Mouse (Mus musculus): ENCODE data around the gene Acot7. TPM values are rescaled to one million over a fixed set of nuclear protein-coding genes. Genes with fewer than 3 reads are reported as not detected.

Gene Acot7
- polyA plus RNA-seq, 1 experiment: 244 TPM

DNA sequence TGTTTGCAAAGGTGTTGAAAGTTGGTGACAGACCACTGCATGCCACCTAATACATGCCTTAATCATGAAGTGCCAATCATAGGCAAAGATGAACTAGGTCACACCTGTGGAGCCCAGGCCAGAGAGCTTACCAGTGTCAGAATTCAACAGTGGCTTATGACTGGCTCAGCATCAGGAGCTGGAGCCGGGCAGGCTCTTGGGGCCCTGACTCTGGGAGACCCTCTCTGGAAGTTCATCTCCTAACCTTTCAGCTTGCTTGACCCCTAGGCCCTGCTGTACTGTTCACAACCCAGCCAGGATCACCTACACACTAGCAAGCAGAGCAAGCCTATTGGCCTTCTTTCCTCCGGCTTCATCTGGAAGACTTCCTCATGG lies 41.1 kb upstream of the Acot7 start:
- no peak for DNase-seq (ENCODE audit: low read depth)
- TF ChIP-seq CTCF (IDR thresholded peaks at IDR 0.05; ENCODE audit: borderline replicate concordance, extremely low read depth, insufficient read depth, insufficient read length) (no peak), POLR2A (IDR thresholded peaks at IDR 0.05; ENCODE audit: borderline replicate concordance, extremely low read depth, insufficient read depth, insufficient read length, poor library complexity, severe bottlenecking) (no peak)

DNA sequence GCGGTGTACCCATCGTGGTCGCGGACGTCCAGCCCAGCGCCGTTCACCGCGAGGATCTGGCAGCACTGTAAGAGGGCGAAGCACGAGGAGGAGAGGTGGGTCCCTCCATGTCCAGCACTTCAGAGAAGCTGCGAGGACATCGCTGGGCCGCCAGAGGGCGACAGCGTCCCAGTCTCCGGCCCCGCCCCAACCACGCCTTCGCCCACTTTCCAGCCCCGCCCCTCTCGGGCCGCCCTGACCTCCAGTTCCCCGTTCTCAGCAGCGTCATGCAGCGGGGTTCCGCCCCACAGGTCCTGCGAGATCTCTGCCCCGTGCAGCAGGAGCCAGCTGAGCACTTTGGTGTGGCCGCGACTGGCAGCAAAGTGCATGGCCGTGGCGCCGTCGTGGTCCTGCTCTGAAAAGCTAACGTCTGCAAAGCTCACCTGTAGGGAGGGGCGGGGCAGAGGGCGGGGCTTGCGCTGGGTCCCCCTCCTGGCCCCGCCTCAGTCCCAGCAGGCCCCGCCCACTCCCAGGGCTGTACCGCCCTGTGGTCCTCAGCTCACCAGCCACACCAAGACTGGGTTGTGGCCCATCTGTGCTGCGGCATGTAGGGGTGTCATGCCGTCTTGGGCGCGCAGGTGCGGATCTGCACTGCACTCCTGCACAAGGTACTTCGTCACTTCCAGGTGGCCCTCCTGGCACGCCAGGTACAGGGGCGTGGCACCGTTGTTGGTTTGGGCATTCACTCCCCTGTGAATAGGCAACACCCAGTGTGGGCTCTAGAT lies 39.3 kb upstream of the Acot7 start:
- DNase-seq (ENCODE audit: low read depth): peak; percentile 78
- TF ChIP-seq CTCF (IDR thresholded peaks at IDR 0.05; ENCODE audit: borderline replicate concordance, extremely low read depth, insufficient read depth, insufficient read length): peak; percentile 88
- no peak for TF ChIP-seq POLR2A (IDR thresholded peaks at IDR 0.05; ENCODE audit: borderline replicate concordance, extremely low read depth, insufficient read depth, insufficient read length, poor library complexity, severe bottlenecking)

DNA sequence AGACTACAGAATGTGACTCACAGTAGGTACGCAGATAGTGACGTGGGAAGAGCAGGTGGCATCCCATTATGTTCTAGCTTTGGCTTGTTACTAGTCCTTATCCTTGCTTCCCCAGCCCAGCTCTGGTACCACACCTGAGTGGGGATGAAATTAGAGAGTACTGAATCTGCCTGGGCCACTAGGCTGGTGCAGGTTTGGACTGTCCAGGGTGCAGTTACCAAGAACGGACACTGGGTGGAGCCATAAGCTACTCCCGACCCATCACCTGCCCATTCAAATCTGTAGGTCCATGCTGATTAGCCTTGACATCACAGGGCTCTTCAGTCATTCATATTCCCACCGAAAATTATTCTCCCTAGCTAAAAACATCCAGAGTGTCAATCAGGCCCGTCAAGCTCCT lies 37.5 kb upstream of the Acot7 start:
- DNase-seq (ENCODE audit: low read depth): no peak
- TF ChIP-seq CTCF (IDR thresholded peaks at IDR 0.05; ENCODE audit: borderline replicate concordance, extremely low read depth, insufficient read depth, insufficient read length): peak; percentile 73
- TF ChIP-seq POLR2A (IDR thresholded peaks at IDR 0.05; ENCODE audit: borderline replicate concordance, extremely low read depth, insufficient read depth, insufficient read length, poor library complexity, severe bottlenecking): no peak

DNA sequence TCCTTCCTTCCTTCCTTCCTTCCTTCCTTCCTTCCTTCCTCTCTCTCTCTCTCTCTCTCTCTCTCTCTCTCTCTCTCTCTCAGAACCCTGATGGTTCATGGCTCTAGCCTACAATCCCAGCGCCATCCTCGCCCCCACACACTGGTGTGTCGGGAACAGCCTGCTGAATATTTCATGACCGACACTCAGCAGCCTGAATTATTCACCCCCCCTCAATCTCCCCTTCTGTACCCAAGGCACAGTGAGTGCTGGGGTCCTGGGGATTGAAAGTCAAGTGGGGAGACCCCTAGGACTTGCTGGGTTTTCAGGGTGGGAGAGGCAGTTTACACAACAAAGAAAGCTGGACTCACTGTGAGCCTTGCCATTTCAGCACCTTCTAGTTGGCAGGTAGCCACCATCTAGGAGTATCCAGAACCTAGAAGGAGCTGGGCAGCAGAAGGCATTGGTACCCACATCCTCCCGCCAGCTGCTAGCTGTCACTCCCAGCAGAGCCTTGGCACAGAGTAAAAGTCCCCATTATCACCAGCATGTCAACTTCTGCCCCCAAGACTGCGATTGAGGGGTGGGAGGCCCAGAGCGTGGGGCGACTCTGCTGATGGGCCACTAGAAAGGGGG lies 36.3 kb upstream of the Acot7 start:
- no peak for TF ChIP-seq POLR2A (IDR thresholded peaks at IDR 0.05; ENCODE audit: borderline replicate concordance, extremely low read depth, insufficient read depth, insufficient read length, poor library complexity, severe bottlenecking)
- no peak for TF ChIP-seq CTCF (IDR thresholded peaks at IDR 0.05; ENCODE audit: borderline replicate concordance, extremely low read depth, insufficient read depth, insufficient read length)
- DNase-seq (ENCODE audit: low read depth): peak; percentile 50

DNA sequence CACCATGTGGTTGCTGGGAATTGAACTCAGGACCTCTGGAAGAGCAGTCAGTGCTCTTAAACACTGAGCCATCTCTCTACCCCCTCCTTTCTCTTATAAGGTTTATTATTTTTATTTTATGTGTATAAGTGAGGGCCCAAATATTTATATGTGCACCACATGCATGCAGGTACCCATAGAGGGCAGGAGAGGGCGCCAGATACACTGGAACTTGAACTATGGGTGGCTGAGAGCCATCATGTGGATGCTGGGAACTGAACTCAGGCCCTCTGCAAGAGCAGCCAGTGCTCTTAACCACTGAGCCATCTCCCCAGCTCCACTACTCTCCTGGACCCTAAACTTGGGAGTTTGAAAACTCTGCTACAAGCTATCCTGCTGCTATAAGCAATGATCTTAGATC lies 34.3 kb upstream of the Acot7 start:
- no peak for TF ChIP-seq POLR2A (IDR thresholded peaks at IDR 0.05; ENCODE audit: borderline replicate concordance, extremely low read depth, insufficient read depth, insufficient read length, poor library complexity, severe bottlenecking)
- peak; percentile 15; the same call in 1 of the 2 replicates for TF ChIP-seq CTCF (IDR thresholded peaks at IDR 0.05; ENCODE audit: borderline replicate concordance, extremely low read depth, insufficient read depth, insufficient read length)
- no peak for DNase-seq (ENCODE audit: low read depth)

DNA sequence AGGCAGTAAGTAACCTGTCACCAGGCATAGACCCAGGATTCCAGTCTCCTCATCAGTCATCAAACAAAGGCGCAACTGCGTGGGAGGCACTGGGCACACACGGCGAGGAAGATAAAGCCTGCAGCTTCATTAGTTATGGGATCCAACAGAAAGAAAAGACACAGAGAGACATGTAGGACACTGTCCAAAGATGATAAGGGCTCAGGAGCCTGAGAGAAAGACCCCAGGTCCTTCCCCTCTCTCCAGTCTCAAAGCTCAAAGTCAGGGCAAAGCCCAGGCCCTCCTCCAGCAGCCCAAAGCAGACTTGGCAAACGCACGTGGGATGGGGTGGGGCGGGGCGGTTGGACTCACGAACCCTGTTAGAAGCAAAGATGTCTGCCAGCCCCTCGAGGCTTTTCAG lies 32.5 kb upstream of the Acot7 start:
- no peak for TF ChIP-seq CTCF (IDR thresholded peaks at IDR 0.05; ENCODE audit: borderline replicate concordance, extremely low read depth, insufficient read depth, insufficient read length)
- TF ChIP-seq POLR2A (IDR thresholded peaks at IDR 0.05; ENCODE audit: borderline replicate concordance, extremely low read depth, insufficient read depth, insufficient read length, poor library complexity, severe bottlenecking): no peak
- no peak for DNase-seq (ENCODE audit: low read depth)

DNA sequence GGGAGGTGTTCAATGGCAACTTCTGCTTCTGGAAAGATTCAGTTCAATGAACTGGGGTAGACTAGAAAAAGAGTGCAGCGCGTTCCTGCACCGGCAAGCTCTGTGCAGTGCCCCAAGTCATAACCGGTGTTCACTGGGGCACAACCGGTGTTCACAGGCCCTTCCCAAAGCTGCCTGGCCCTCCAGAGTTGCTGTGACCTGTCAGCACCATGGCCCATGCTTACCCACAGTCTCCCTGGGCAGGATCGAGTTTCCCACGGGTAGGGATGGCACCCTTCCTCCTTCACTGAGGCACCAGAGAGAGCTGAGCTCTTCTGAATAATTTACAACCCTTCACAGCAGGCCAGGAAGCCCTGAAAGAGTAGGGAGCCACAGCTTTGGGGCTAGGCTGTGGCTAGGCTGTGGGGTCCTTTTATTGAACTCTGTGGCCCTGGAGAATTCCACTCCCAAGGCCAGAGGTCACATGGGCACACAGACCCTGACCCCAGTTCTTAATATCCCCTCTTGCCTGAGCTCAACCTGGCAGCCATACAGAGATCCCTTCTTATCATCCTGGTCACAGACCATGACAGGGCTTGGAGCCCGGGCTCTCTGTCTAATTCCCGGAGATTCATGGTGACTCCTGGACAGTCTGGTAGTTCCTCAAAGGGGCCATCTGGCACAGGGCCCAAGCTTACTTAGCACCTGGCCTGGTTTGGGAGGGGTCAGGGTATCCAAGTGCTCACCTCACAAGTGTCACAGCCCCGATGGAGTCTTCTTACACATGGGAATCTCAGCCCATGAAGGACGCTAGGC lies 31.7 kb upstream of the Acot7 start:
- TF ChIP-seq POLR2A (IDR thresholded peaks at IDR 0.05; ENCODE audit: borderline replicate concordance, extremely low read depth, insufficient read depth, insufficient read length, poor library complexity, severe bottlenecking) (no peak), CTCF (IDR thresholded peaks at IDR 0.05; ENCODE audit: borderline replicate concordance, extremely low read depth, insufficient read depth, insufficient read length) (no peak)
- no peak for DNase-seq (ENCODE audit: low read depth)

DNA sequence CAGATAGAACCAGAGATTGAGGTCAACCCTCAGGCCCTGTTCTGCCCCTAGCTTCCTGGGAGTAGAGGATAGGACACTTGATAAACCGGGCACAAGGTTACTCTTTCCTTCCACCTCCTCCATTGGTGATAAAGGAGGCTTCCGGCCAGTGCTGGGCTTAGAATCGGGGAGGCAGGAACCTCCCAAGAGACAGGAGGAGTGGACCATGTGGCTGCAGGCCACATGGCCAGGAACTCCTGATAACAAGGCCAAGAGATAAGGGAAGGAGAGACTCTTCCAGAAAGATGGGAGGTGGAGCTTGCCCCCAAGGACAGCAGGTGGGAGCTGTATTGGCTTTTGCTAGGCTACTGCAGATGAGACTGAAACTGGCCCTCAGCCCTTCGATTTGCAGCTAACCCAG lies 27.4 kb upstream of the Acot7 start:
- DNase-seq (ENCODE audit: low read depth): no peak
- no peak for TF ChIP-seq CTCF (IDR thresholded peaks at IDR 0.05; ENCODE audit: borderline replicate concordance, extremely low read depth, insufficient read depth, insufficient read length)
- no peak for TF ChIP-seq POLR2A (IDR thresholded peaks at IDR 0.05; ENCODE audit: borderline replicate concordance, extremely low read depth, insufficient read depth, insufficient read length, poor library complexity, severe bottlenecking)

DNA sequence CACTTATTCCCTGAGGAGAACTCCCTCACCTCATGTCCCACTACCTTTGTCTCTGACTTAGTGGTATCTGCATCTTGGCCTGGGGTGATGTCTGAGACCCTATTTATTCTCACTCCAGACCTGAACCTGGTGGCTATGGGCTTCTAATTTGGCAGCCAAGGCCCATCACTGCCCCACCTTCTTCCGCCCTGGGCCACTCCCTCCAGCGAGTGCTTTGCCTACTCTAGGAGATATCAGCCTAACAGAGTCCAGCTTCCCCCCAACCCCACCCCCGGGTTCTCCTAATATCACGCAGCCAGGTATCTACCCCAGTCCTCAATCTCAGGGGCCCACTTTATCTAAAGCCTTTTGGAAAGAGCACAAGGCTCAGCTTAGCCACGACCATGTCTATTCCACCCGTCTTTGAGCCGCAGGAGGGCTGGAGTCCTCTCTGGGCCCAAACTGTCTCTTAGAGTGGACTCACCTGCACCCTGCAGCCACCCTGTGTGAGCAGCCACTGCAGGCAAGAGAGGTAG lies 26.4 kb upstream of the Acot7 start:
- TF ChIP-seq CTCF (IDR thresholded peaks at IDR 0.05; ENCODE audit: borderline replicate concordance, extremely low read depth, insufficient read depth, insufficient read length) (no peak), POLR2A (IDR thresholded peaks at IDR 0.05; ENCODE audit: borderline replicate concordance, extremely low read depth, insufficient read depth, insufficient read length, poor library complexity, severe bottlenecking) (no peak)
- no peak for DNase-seq (ENCODE audit: low read depth)

DNA sequence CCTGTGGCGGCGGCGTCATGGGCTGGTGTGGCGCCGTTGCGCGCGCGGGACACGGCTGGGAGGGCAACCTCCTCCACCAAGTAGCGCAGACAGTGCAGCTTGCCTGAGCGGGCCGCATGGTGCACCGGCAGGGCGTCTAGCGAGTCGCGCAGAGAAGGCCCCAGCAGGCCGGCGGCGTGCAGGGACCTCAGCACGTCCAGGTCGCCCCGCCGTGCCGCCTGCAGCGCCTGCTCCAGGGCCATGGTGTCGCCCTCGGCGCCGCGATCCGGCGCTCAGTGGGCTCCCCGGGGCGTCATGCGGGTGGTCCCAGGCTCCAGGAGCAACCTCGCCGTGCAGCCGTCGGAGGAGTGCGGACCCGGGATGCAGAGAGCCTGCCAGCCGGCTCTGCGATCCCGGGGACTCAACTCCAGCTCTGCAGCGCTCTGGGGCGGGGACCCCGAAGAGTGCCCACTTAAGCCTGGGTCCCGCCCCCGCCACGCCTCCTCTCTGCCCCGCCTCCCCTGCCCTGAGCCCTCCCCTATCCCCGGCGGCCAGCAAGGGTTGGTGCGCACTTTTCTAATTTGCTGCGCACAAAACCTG lies 25.9 kb upstream of the Acot7 start, which contains the start of gene Espn:
TSS of gene Espn (minus strand) at position 406 of the 579 bp plus-strand sequence.
- no peak for TF ChIP-seq CTCF (IDR thresholded peaks at IDR 0.05; ENCODE audit: borderline replicate concordance, extremely low read depth, insufficient read depth, insufficient read length)
- no peak for TF ChIP-seq POLR2A (IDR thresholded peaks at IDR 0.05; ENCODE audit: borderline replicate concordance, extremely low read depth, insufficient read depth, insufficient read length, poor library complexity, severe bottlenecking)
- DNase-seq (ENCODE audit: low read depth): peak; percentile 74

DNA sequence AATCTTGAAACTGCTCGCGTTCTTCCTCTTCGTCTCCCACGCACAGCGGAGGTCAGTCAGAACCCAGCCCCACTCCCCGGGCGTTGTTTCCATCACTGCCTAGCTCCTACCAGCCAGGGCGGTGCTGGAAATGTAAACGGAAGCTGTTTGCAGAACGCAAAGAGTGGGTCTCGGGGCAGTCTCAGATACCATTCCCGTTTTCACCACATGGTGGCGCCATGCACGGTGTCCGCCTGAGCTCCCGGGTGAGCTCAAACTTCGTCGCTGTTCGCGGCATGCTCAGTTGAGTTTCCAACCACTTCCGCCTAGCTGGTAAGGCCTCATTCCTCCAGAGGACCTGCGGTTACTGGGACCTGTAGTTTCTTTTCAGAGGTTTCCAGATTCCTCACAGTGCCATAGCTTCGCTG lies 24.2 kb upstream of the Acot7 start:
- TF ChIP-seq POLR2A (IDR thresholded peaks at IDR 0.05; ENCODE audit: borderline replicate concordance, extremely low read depth, insufficient read depth, insufficient read length, poor library complexity, severe bottlenecking) (no peak), CTCF (IDR thresholded peaks at IDR 0.05; ENCODE audit: borderline replicate concordance, extremely low read depth, insufficient read depth, insufficient read length) (peak; percentile 92)
- peak; percentile 72 for DNase-seq (ENCODE audit: low read depth)
